Mouse (Mus musculus) forebrain, postnatal 0 days (tissue): Measurements from ENCODE around the gene Cited4. TPM values are rescaled to one million over a fixed set of nuclear protein-coding genes. Genes with fewer than 3 reads are reported as not detected.
A peak's percentile ranks its signal among the peaks of the same experiment; 100 is the strongest.

Source experiments
- ATAC-seq: fragments of 200-750 bp; cut with Nextera tagmentation; 2 replicates; pipeline ENCODE4 v1.8.0; 2017; ENCODE audit warnings: mild to moderate bottlenecking, moderate library complexity
- DNase-seq: peaks from one replicate; pipeline ENCODE4 v3.0.0-alpha.2; 2015
- H3K27ac ChIP-seq: fragments of 300-500 bp; sonication (generic); 2 replicates; pipeline ENCODE4 v1.5.1; 2014; ENCODE audit warnings: low read depth, mild to moderate bottlenecking, antibody characterized with exemption, low read length, moderate library complexity, mixed read lengths
- H3K27me3 ChIP-seq: fragments of 300-500 bp; sonication (generic); 2 replicates; pipeline ENCODE4 v1.6.1; 2014; ENCODE audit warnings: mild to moderate bottlenecking, low read length, mixed read lengths; ENCODE audit not compliant: insufficient read depth
- H3K36me3 ChIP-seq: fragments of 300-500 bp; sonication (generic); 2 replicates; pipeline ENCODE4 v1.6.1; 2014; ENCODE audit warnings: mild to moderate bottlenecking, moderate library complexity; ENCODE audit not compliant: insufficient read depth
- H3K4me1 ChIP-seq: fragments of 300-500 bp; sonication (generic); 2 replicates; pipeline ENCODE4 v1.6.1; 2014; ENCODE audit warnings: antibody characterized with exemption; ENCODE audit not compliant: insufficient read depth
- H3K4me2 ChIP-seq: fragments of 300-500 bp; sonication (generic); 2 replicates; pipeline ENCODE4 v1.6.1; 2014; ENCODE audit warnings: low read depth, mild to moderate bottlenecking, moderate library complexity
- H3K4me3 ChIP-seq: fragments of 300-500 bp; sonication (generic); 2 replicates; pipeline ENCODE4 v1.5.1; 2014; ENCODE audit warnings: low read depth, low read length, mixed read lengths
- H3K9ac ChIP-seq: fragments of 300-500 bp; sonication (generic); 2 replicates; pipeline ENCODE4 v1.6.1; 2014; ENCODE audit warnings: mild to moderate bottlenecking
- H3K9me3 ChIP-seq: fragments of 300-500 bp; sonication (generic); 2 replicates; pipeline ENCODE4 v1.6.1; 2016; ENCODE audit warnings: low read length
- CTCF ChIP-seq: sonication (generic); IDR thresholded peaks from 2 replicates; pipeline ENCODE4 v1.5.1; 2016; ENCODE audit warnings: antibody characterized with exemption, control low read depth, low read depth
- WGBS: fragments of 180-500 bp; shearing (Covaris S2); extraction: QIAGEN DNeasy Blood & Tissue Kit; methylation state at CpG from one replicate; pipeline ENCODE4 v1.1.7; 2014; 5-methylcytosine and 5-hydroxymethylcytosine counted together
- polyA plus RNA-seq: library from polyadenylated mRNA; unstranded; fragments of >200 nt; fragmentation: Nextera tagmentation; extraction: Ambion mirVana; gene quantifications from 2 replicates; pipeline ENCODE4 v1.2.1, GENCODE M21; 2015
- total RNA-seq: library from RNA; depleted of rRNA; stranded (reverse); fragments of >200 nt; gene quantifications from 2 replicates; pipeline ENCODE4 v1.2.3, GENCODE M21; 2014; rRNA removed

Gene Cited4
- total and polyA plus RNA-seq, 2 experiments from 2014 or later = 5.3 to 6.0 TPM

DNA sequence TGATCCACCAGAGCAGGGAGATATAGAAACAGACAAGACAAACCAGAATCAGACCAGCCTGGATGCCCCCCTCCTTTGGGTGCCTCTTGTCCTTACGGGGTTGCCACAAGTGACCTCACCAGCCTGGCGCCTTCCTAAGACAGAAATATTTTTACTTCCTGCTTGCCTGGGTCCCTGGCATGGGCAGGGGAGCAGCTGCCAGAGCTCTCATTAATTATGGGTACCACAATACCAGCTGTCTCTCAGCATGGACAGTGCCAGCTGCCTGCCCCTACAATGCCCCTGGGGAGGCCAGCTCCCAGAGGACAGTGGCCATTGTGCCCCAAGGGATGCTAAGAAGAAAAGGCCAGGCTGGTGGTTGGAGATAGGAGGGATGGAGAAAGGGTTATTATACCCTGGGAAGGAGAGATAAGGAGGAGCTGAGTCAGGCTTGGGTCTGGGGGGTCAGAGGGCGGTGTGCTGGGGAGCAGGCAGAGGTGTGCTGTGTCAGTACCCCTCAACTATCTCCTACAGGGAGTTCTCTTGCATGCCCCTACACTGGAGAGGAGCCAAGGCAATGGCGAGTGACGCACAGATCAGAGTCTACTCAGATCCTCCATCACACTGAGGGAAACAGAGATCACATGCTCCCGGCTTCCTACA is 47.6 kb downstream of the Cited4 start:
- Histone ChIP-seq H3K4me3 (no peak overlapping the region), H3K27me3 (no peaks in the 10 kb centered on the region), H3K4me2 (no peak overlapping the region), H3K36me3 (no peaks in the 10 kb centered on the region), H3K27ac (0 out of 2 replicates have a peak overlapping the region, but pooled peaks have one; percentile 15), H3K4me1 (peaks cover 11% of the 10 kb centered on the region; the same call in 1 of the 2 replicates), H3K9me3 (no peaks in the 10 kb centered on the region), H3K9ac (no peak overlapping the region)
- peak; percentile 46 for ATAC-seq
- TF ChIP-seq CTCF = no peak
- WGBS = 65% methylated on average over 6 of the region's 6 CpGs
- no peak for DNase-seq

DNA sequence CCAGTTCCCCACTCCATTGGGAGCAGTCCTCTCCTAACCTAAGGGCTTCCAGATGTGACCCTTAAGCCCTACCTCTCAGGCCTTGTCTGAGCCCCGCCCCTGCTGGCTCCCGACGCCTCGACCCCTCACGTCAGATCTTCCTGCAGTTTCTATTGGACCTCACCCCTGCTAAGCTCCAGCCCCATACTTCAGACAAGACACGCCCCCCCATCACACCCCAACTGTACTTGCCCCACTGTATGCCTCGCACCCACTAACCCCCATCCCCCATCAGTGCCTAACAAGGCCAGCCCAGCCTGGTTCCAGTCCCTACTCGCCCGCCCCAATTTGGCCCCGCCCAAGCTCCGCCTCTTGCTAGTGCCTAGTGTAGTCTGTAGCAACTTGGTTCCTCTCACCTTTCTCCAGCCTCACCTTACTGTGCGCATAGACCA is 49.8 kb downstream of the Cited4 start:
- Histone ChIP-seq H3K36me3 (no peaks in the 10 kb centered on the region), H3K27ac (no peak overlapping the region), H3K4me1 (peaks cover 11% of the 10 kb centered on the region; the same call in 1 of the 2 replicates), H3K9me3 (no peaks in the 10 kb centered on the region), H3K4me3 (peak overlapping the region; percentile 32), H3K27me3 (no peaks in the 10 kb centered on the region), H3K9ac (peak overlapping the region; percentile 41), H3K4me2 (peak overlapping the region; percentile 74)
- ATAC-seq (peak; percentile 81), DNase-seq (peak; percentile 69)
- TF ChIP-seq CTCF = no peak
- WGBS = 2% methylated on average over 12 of the region's 12 CpGs

DNA sequence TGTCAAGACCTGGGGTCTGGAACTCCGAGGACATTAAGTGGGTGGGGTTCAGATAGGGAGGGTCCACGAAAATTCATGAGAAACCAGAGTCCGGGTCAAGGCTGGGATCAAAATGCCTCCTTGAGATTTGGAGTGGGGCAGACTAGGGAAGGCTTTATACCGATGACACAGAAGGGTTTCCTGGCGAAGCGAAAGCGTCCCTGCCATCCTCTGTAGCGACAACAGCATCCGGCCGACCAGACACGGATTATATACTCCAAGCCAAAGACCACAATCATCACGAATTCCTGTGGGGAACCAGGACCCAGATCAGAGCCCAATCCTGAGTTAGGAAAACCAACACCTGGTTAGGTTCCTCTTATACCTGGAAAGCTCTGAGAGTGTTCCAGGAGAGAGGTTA is 50.4 kb downstream of the Cited4 start:
- peaks cover 11% of the 10 kb centered on the region; the same call in 1 of the 2 replicates for H3K4me1 ChIP-seq
- ATAC-seq = no peak
- DNase-seq = no peak
- H3K4me2 ChIP-seq = peak overlapping the region; percentile 74
- no peaks in the 10 kb centered on the region for H3K36me3 ChIP-seq
- TF ChIP-seq CTCF = no peak
- no peaks in the 10 kb centered on the region for H3K9me3 ChIP-seq
- 20% methylated on average over 12 of the region's 12 CpGs for WGBS
- no peaks in the 10 kb centered on the region for H3K27me3 ChIP-seq
- H3K27ac ChIP-seq = no peak overlapping the region
- H3K9ac ChIP-seq = peak overlapping the region; percentile 33; the same call in 1 of the 2 replicates
- peak overlapping the region; percentile 32 for H3K4me3 ChIP-seq

Other genes starting within 250 kb of the Cited4 start
- gene Slfnl1, start 134.3 kb upstream of the Cited4 start, total RNA-seq = 0.15 TPM in 1 of 2 replicates, not detected in the other
- not detected in 2 replicates for gene Slfnl1, start 134.3 kb upstream of the Cited4 start, polyA plus RNA-seq
- gene Ctps, start 96.3 kb upstream of the Cited4 start, total RNA-seq = 73.0 and 73.3 TPM in 2 replicates
- gene Ctps, start 96.3 kb upstream of the Cited4 start, polyA plus RNA-seq = 71.9 and 76.8 TPM in 2 replicates
- not detected in 2 replicates for gene Gm8439, start 77.8 kb upstream of the Cited4 start, total RNA-seq
- gene Gm8439, start 77.8 kb upstream of the Cited4 start, polyA plus RNA-seq = not detected in 2 replicates
- gene Kcnq4, start 82.0 kb downstream of the Cited4 start, total RNA-seq = 10.9 and 11.9 TPM in 2 replicates
- gene Kcnq4, start 82.0 kb downstream of the Cited4 start, polyA plus RNA-seq = 7.1 and 7.5 TPM in 2 replicates
- gene Nfyc, start 165.0 kb downstream of the Cited4 start, total RNA-seq = 72.7 and 78.2 TPM in 2 replicates
- 74.6 and 81.4 TPM in 2 replicates for gene Nfyc, start 165.0 kb downstream of the Cited4 start, polyA plus RNA-seq
- gene Rims3, start 188.2 kb downstream of the Cited4 start, total RNA-seq = 68.2 and 86.1 TPM in 2 replicates
- gene Rims3, start 188.2 kb downstream of the Cited4 start, polyA plus RNA-seq = 14.7 and 21.7 TPM in 2 replicates